Mouse (Mus musculus) liver, adult 2 months (tissue): ENCODE data around the gene Ascc2.

ENCODE experiments used
- CTCF ChIP-seq: fragments of 200-500 bp; IDR thresholded peaks from 2 replicates; pipeline ENCODE4 v1.5.1; 2011; ENCODE audit warnings: low read depth, low read length, control low read depth
- POLR2A ChIP-seq: fragments of 200-500 bp; IDR thresholded peaks from 2 replicates; pipeline ENCODE4 v1.6.1; 2011; ENCODE audit warnings: low read length, control low read depth; ENCODE audit not compliant: insufficient read depth; ENCODE audit errors: extremely low read depth

GRCm38 (mm10) chr11:4625931-4626330 is 11.6 kb upstream of the Ascc2 start:
- TF ChIP-seq CTCF: no peak
- TF ChIP-seq POLR2A: no peak
